Mouse (Mus musculus) midbrain, embryonic 14.5 days (tissue): ENCODE results near the gene Ift22. TPM values are rescaled to one million over a fixed set of nuclear protein-coding genes. Genes with fewer than 3 reads are reported as not detected.
A peak's percentile ranks its signal among the peaks of the same experiment; 100 is the strongest.

Experiments
- ATAC-seq: fragments of 200-750 bp; cut with Nextera tagmentation; 2 replicates; pipeline ENCODE4 v1.8.0; 2017; ENCODE audit warnings: moderate number of reproducible peaks, moderate library complexity; ENCODE audit not compliant: low FRiP score, low TSS enrichment
- DNase-seq: peaks from one replicate; pipeline ENCODE4 v3.0.0-alpha.2; 2015
- H3K27ac ChIP-seq: fragments of 300-500 bp; sonication (generic); replicated peaks from 2 replicates; pipeline ENCODE4 v1.5.1; 2014; ENCODE audit warnings: mild to moderate bottlenecking, low read depth, low read length, moderate library complexity
- H3K27me3 ChIP-seq: fragments of 300-500 bp; sonication (generic); 2 replicates; pipeline ENCODE4 v1.6.1; 2014; ENCODE audit warnings: low read length, control low read depth, mixed read lengths; ENCODE audit not compliant: control insufficient read depth, insufficient read depth
- H3K36me3 ChIP-seq: fragments of 300-500 bp; sonication (generic); 2 replicates; pipeline ENCODE4 v1.6.1; 2014; ENCODE audit warnings: low read length, control low read depth; ENCODE audit not compliant: control insufficient read depth, insufficient read depth
- H3K4me1 ChIP-seq: fragments of 300-500 bp; sonication (generic); 2 replicates; pipeline ENCODE4 v1.6.1; 2014; ENCODE audit warnings: mild to moderate bottlenecking, antibody characterized with exemption, low read length, control low read depth; ENCODE audit not compliant: control insufficient read depth, insufficient read depth
- H3K4me2 ChIP-seq: fragments of 300-500 bp; sonication (generic); 2 replicates; pipeline ENCODE4 v1.6.1; 2014; ENCODE audit warnings: mild to moderate bottlenecking, low read length, moderate library complexity
- H3K4me3 ChIP-seq: fragments of 300-500 bp; sonication (generic); replicated peaks from 2 replicates; pipeline ENCODE4 v1.5.1; 2014; ENCODE audit warnings: low read depth, low read length
- H3K9ac ChIP-seq: fragments of 300-500 bp; sonication (generic); replicated peaks from 2 replicates; pipeline ENCODE4 v1.6.1; 2014; ENCODE audit warnings: mild to moderate bottlenecking, low read length, moderate library complexity
- H3K9me3 ChIP-seq: fragments of 300-500 bp; sonication (generic); 2 replicates; pipeline ENCODE4 v1.6.1; 2016; ENCODE audit warnings: low read length, control low read depth, mixed read lengths; ENCODE audit not compliant: control insufficient read depth
- WGBS: fragments of 180-500 bp; shearing (Covaris S2); extraction: QIAGEN DNeasy Blood & Tissue Kit; methylation state at CpG from one replicate; pipeline ENCODE4 v1.1.7; 2014; 5-methylcytosine and 5-hydroxymethylcytosine counted together
- polyA plus RNA-seq: library from polyadenylated mRNA; unstranded; fragments of >200 nt; fragmentation: Nextera tagmentation; extraction: Ambion mirVana; gene quantifications from 2 replicates; pipeline ENCODE4 v1.2.1, GENCODE M21; 2014

Gene Ift22
- polyA plus RNA-seq, 1 experiment from 2014 or later, result 133 TPM

GRCm38 (mm10) chr5:136874271-136874670, 33.7 kb upstream of the Ift22 start:
- Histone ChIP-seq H3K4me2 (no peak overlapping the region), H3K4me3 (no peak overlapping the region), H3K27ac (no peak overlapping the region), H3K36me3 (no peaks in the 10 kb centered on the region), H3K9ac (no peak overlapping the region), H3K27me3 (no peaks in the 10 kb centered on the region), H3K9me3 (no peaks in the 10 kb centered on the region), H3K4me1 (no peaks in the 10 kb centered on the region)
- no peak for ATAC-seq
- DNase-seq, result no peak
- WGBS, result 89% methylated on average over 10 of the region's 10 CpGs

- no peak overlapping the region for H3K27ac ChIP-seq
- no peak overlapping the region for H3K9ac ChIP-seq
- ATAC-seq (no peak), DNase-seq (no peak)
- H3K36me3 ChIP-seq, result no peaks in the 10 kb centered on the region
- no peak overlapping the region for H3K4me2 ChIP-seq
- peaks cover 11% of the 10 kb centered on the region; the same call in 1 of the 2 replicates for H3K4me1 ChIP-seq
- 83% methylated on average over 8 of the region's 8 CpGs for WGBS
- no peaks in the 10 kb centered on the region for H3K9me3 ChIP-seq
- H3K4me3 ChIP-seq, result no peak overlapping the region
- peaks cover 27% of the 10 kb centered on the region for H3K27me3 ChIP-seq
Measured at GRCm38 (mm10) chr5:136880101-136880500, 27.8 kb upstream of the Ift22 start.

- DNase-seq, result peak; percentile 93
- Histone ChIP-seq H3K36me3 (no peaks in the 10 kb centered on the region), H3K9ac (no peak overlapping the region), H3K9me3 (no peaks in the 10 kb centered on the region), H3K4me1 (peaks cover 11% of the 10 kb centered on the region; the same call in 1 of the 2 replicates), H3K27me3 (peaks cover 27% of the 10 kb centered on the region), H3K4me3 (peak overlapping the region; percentile 39), H3K4me2 (peak overlapping the region; percentile 66), H3K27ac (no peak overlapping the region)
- WGBS, result 3% methylated on average over 37 of the region's 39 CpGs
- no peak for ATAC-seq
Measured at GRCm38 (mm10) chr5:136881380-136882009, 26.5 kb upstream of the Ift22 start.

GRCm38 (mm10) chr5:136882055-136882787, 25.7 kb upstream of the Ift22 start:
- H3K27me3 ChIP-seq, result peaks cover 27% of the 10 kb centered on the region
- H3K4me2 ChIP-seq, result peak overlapping the region; percentile 66
- DNase-seq (peak; percentile 40), ATAC-seq (no peak)
- H3K9ac ChIP-seq, result peak overlapping the region; percentile 66
- H3K4me3 ChIP-seq, result peak overlapping the region; percentile 39
- H3K4me1 ChIP-seq, result peaks cover 11% of the 10 kb centered on the region; the same call in 1 of the 2 replicates
- WGBS, result under 1% methylated on average over 47 of the region's 47 CpGs
- no peaks in the 10 kb centered on the region for H3K9me3 ChIP-seq
- no peak overlapping the region for H3K27ac ChIP-seq
- H3K36me3 ChIP-seq, result no peaks in the 10 kb centered on the region

GRCm38 (mm10) chr5:136882788-136883439, 25.0 kb upstream of the Ift22 start, which contains the start of gene Col26a1:
Gene Col26a1 (minus strand): TSS chr5:136883209.
- Histone ChIP-seq H3K27ac (no peak within 1 kb of the TSS), H3K27me3 (peaks cover 27% of the 10 kb centered on the region), H3K9ac (peak within 1 kb of the TSS; percentile 66), H3K4me1 (peaks cover 11% of the 10 kb centered on the region; the same call in 1 of the 2 replicates), H3K9me3 (no peaks in the 10 kb centered on the region), H3K36me3 (no peaks in the 10 kb centered on the region), H3K4me2 (peak within 1 kb of the TSS; percentile 66), H3K4me3 (peak within 1 kb of the TSS; percentile 39)
- DNase-seq, result peak; percentile 69
- WGBS, result 1% methylated on average over 44 of the region's 44 CpGs
- ATAC-seq, result no peak

- H3K27me3 ChIP-seq, result peaks cover 22% of the 10 kb centered on the region
- no peak for DNase-seq
- no peaks in the 10 kb centered on the region for H3K36me3 ChIP-seq
- no peaks in the 10 kb centered on the region for H3K9me3 ChIP-seq
- H3K4me2 ChIP-seq, result no peak overlapping the region
- H3K4me3 ChIP-seq, result no peak overlapping the region
- no peak overlapping the region for H3K27ac ChIP-seq
- WGBS, result 34% methylated on average over 7 of the region's 7 CpGs
- no peak overlapping the region; the same call in 1 of the 2 replicates for H3K9ac ChIP-seq
- peaks cover 7% of the 10 kb centered on the region; the same call in 1 of the 2 replicates for H3K4me1 ChIP-seq
- no peak for ATAC-seq
Measured at GRCm38 (mm10) chr5:136886957-136887356, 21.0 kb upstream of the Ift22 start.

- Histone ChIP-seq H3K27me3 (peaks cover 5% of the 10 kb centered on the region), H3K4me2 (no peak overlapping the region), H3K9me3 (no peaks in the 10 kb centered on the region), H3K9ac (no peak overlapping the region), H3K36me3 (no peaks in the 10 kb centered on the region), H3K27ac (no peak overlapping the region), H3K4me1 (no peaks in the 10 kb centered on the region), H3K4me3 (no peak overlapping the region)
- ATAC-seq (no peak), DNase-seq (no peak)
- WGBS, result 77% methylated on average over 19 of the region's 19 CpGs
Measured at GRCm38 (mm10) chr5:136888539-136889355, 19.2 kb upstream of the Ift22 start.

GRCm38 (mm10) chr5:136894840-136895528, 13.0 kb upstream of the Ift22 start:
- 75% methylated on average over 25 of the region's 25 CpGs for WGBS
- no peak overlapping the region for H3K9ac ChIP-seq

More at GRCm38 (mm10) chr5:136894840-136895528, 13.0 kb upstream of the Ift22 start:
- no peak for DNase-seq
- H3K4me1 ChIP-seq, result no peaks in the 10 kb centered on the region
- no peak overlapping the region for H3K4me3 ChIP-seq
- H3K4me2 ChIP-seq, result no peak overlapping the region
- no peak overlapping the region for H3K27ac ChIP-seq
- no peak for ATAC-seq
- H3K9me3 ChIP-seq, result no peaks in the 10 kb centered on the region
- H3K36me3 ChIP-seq, result no peaks in the 10 kb centered on the region
- H3K27me3 ChIP-seq, result no peaks in the 10 kb centered on the region
